Mouse (Mus musculus) forebrain, embryonic 14.5 days (tissue): ENCODE results near the gene Lingo1. TPM values are rescaled to one million over a fixed set of nuclear protein-coding genes. Genes with fewer than 3 reads are reported as not detected.
A peak's percentile ranks its signal among the peaks of the same experiment; 100 is the strongest.

Experiments
- ATAC-seq: fragments of 200-750 bp; cut with Nextera tagmentation; 2 replicates; pipeline ENCODE4 v1.8.0; 2017; ENCODE audit warnings: mild to moderate bottlenecking, moderate library complexity
- DNase-seq: peaks from one replicate; pipeline ENCODE4 v3.0.0-alpha.2; 2015; ENCODE audit warnings: low spot score
- H3K27ac ChIP-seq: fragments of 300-500 bp; sonication (generic); 2 replicates; pipeline ENCODE4 v1.5.1; 2014; ENCODE audit warnings: low read depth, mild to moderate bottlenecking, control low read depth, low read length, moderate library complexity
- H3K27me3 ChIP-seq: fragments of 300-500 bp; sonication (generic); replicated peaks from 2 replicates; pipeline ENCODE4 v1.6.1; 2014; ENCODE audit warnings: low read length, control low read depth, mixed read lengths; ENCODE audit not compliant: control insufficient read depth, insufficient read depth
- H3K36me3 ChIP-seq: fragments of 300-500 bp; sonication (generic); 2 replicates; pipeline ENCODE4 v1.6.1; 2014; ENCODE audit warnings: low read length, control low read depth; ENCODE audit not compliant: control insufficient read depth, insufficient read depth
- H3K4me1 ChIP-seq: fragments of 300-500 bp; sonication (generic); 2 replicates; pipeline ENCODE4 v1.6.1; 2014; ENCODE audit warnings: antibody characterized with exemption, low read length, control low read depth; ENCODE audit not compliant: control insufficient read depth, insufficient read depth
- H3K4me2 ChIP-seq: fragments of 300-500 bp; sonication (generic); 2 replicates; pipeline ENCODE4 v1.6.1; 2014; ENCODE audit warnings: mild to moderate bottlenecking, control low read depth, low read length
- H3K4me3 ChIP-seq: fragments of 300-500 bp; sonication (generic); 2 replicates; pipeline ENCODE4 v1.5.1; 2014; ENCODE audit warnings: low read depth, low read length, control low read depth
- H3K9ac ChIP-seq: fragments of 300-500 bp; sonication (generic); 2 replicates; pipeline ENCODE4 v1.6.1; 2014; ENCODE audit warnings: mild to moderate bottlenecking, low read length, control low read depth, moderate library complexity
- H3K9me3 ChIP-seq: fragments of 300-500 bp; sonication (generic); replicated peaks from 2 replicates; pipeline ENCODE4 v1.6.1; 2016; ENCODE audit warnings: low read length, control low read depth, mixed read lengths; ENCODE audit not compliant: control insufficient read depth
- WGBS: fragments of 180-500 bp; shearing (Covaris S2); extraction: QIAGEN DNeasy Blood & Tissue Kit; methylation state at CpG from one replicate; pipeline ENCODE4 v1.1.7; 2014; 5-methylcytosine and 5-hydroxymethylcytosine counted together
- polyA plus RNA-seq: library from polyadenylated mRNA; unstranded; fragments of >200 nt; fragmentation: Nextera tagmentation; extraction: Ambion mirVana; gene quantifications from 2 replicates; pipeline ENCODE4 v1.2.1, GENCODE M21; 2014

The Lingo1 gene
- polyA plus RNA-seq, 1 experiment from 2014 or later, result 19.0 TPM

- Histone ChIP-seq H3K9me3 (no peaks in the 10 kb centered on the region), H3K9ac (no peak overlapping the region), H3K27ac (no peak overlapping the region), H3K4me2 (no peak overlapping the region), H3K27me3 (no peaks in the 10 kb centered on the region), H3K4me3 (no peak overlapping the region), H3K4me1 (peaks cover 26% of the 10 kb centered on the region), H3K36me3 (no peaks in the 10 kb centered on the region)
- DNase-seq, result no peak
- 74% methylated on average over 16 of the region's 16 CpGs for WGBS
- ATAC-seq, result 0 out of 2 replicates have a peak, but pooled peaks have one; percentile 15
Observed at GRCm38 (mm10) chr9:56606082-56606740, 190.1 kb downstream of the Lingo1 start.

GRCm38 (mm10) chr9:56605443-56605806, 190.8 kb downstream of the Lingo1 start:
- no peaks in the 10 kb centered on the region for H3K9me3 ChIP-seq
- peak; percentile 67 for ATAC-seq

GRCm38 (mm10) chr9:56604797-56605442, 191.3 kb downstream of the Lingo1 start:
- Histone ChIP-seq H3K27me3 (no peaks in the 10 kb centered on the region), H3K27ac (no peak overlapping the region), H3K9me3 (no peaks in the 10 kb centered on the region), H3K36me3 (no peaks in the 10 kb centered on the region), H3K4me3 (no peak overlapping the region), H3K4me2 (no peak overlapping the region), H3K4me1 (peaks cover 30% of the 10 kb centered on the region), H3K9ac (no peak overlapping the region)
- peak; percentile 84 for ATAC-seq
- WGBS, result 23% methylated on average over 12 of the region's 12 CpGs
- peak; percentile 85 for DNase-seq

More at GRCm38 (mm10) chr9:56605443-56605806, 190.8 kb downstream of the Lingo1 start:
- peaks cover 29% of the 10 kb centered on the region for H3K4me1 ChIP-seq
- H3K27me3 ChIP-seq, result no peaks in the 10 kb centered on the region
- H3K36me3 ChIP-seq, result no peaks in the 10 kb centered on the region
- no peak for DNase-seq
- H3K4me3 ChIP-seq, result no peak overlapping the region
- no peak overlapping the region for H3K9ac ChIP-seq
- H3K27ac ChIP-seq, result 0 out of 2 replicates have a peak overlapping the region, but pooled peaks have one; percentile 21
- H3K4me2 ChIP-seq, result no peak overlapping the region

GRCm38 (mm10) chr9:56600655-56601054, 195.6 kb downstream of the Lingo1 start:
- WGBS, result 7% methylated on average over 11 of the region's 11 CpGs
- DNase-seq (peak; percentile 91), ATAC-seq (peak; percentile 79)
- H3K27me3 ChIP-seq, result no peaks in the 10 kb centered on the region
- H3K36me3 ChIP-seq, result no peaks in the 10 kb centered on the region
- no peaks in the 10 kb centered on the region for H3K9me3 ChIP-seq
- H3K4me3 ChIP-seq, result no peak overlapping the region
- H3K4me1 ChIP-seq, result peaks cover 22% of the 10 kb centered on the region
- H3K9ac ChIP-seq, result no peak overlapping the region
- no peak overlapping the region for H3K4me2 ChIP-seq
- 0 out of 2 replicates have a peak overlapping the region, but pooled peaks have one; percentile 23 for H3K27ac ChIP-seq

GRCm38 (mm10) chr9:56592639-56593038, 203.6 kb downstream of the Lingo1 start:
- Histone ChIP-seq H3K9me3 (no peaks in the 10 kb centered on the region), H3K36me3 (no peaks in the 10 kb centered on the region), H3K27me3 (no peaks in the 10 kb centered on the region), H3K4me3 (no peak overlapping the region), H3K4me2 (no peak overlapping the region), H3K9ac (no peak overlapping the region), H3K27ac (no peak overlapping the region), H3K4me1 (no peaks in the 10 kb centered on the region)
- WGBS, result 90% methylated on average over 7 of the region's 7 CpGs
- ATAC-seq (no peak), DNase-seq (no peak)

GRCm38 (mm10) chr9:56591248-56591888, 204.9 kb downstream of the Lingo1 start:
- Histone ChIP-seq H3K36me3 (no peaks in the 10 kb centered on the region), H3K9ac (no peak overlapping the region), H3K4me1 (no peaks in the 10 kb centered on the region), H3K27ac (no peak overlapping the region), H3K27me3 (no peaks in the 10 kb centered on the region), H3K4me3 (no peak overlapping the region), H3K4me2 (no peak overlapping the region), H3K9me3 (no peaks in the 10 kb centered on the region)
- ATAC-seq (no peak), DNase-seq (no peak)
- 85% methylated on average over 8 of the region's 8 CpGs for WGBS

- H3K36me3 ChIP-seq, result no peaks in the 10 kb centered on the region
- no peaks in the 10 kb centered on the region for H3K9me3 ChIP-seq
- H3K4me1 ChIP-seq, result no peaks in the 10 kb centered on the region
- H3K4me3 ChIP-seq, result no peak overlapping the region
- no peak overlapping the region for H3K27ac ChIP-seq
- H3K9ac ChIP-seq, result no peak overlapping the region
- H3K4me2 ChIP-seq, result no peak overlapping the region
- no peak for ATAC-seq
- DNase-seq, result no peak
- WGBS, result 53% methylated on average over 5 of the region's 5 CpGs
- H3K27me3 ChIP-seq, result no peaks in the 10 kb centered on the region
Observed at GRCm38 (mm10) chr9:56589762-56590161, 206.5 kb downstream of the Lingo1 start.

GRCm38 (mm10) chr9:56584043-56584424, 212.2 kb downstream of the Lingo1 start:
- Histone ChIP-seq H3K4me3 (no peak overlapping the region), H3K27me3 (no peaks in the 10 kb centered on the region), H3K27ac (no peak overlapping the region), H3K4me1 (peaks cover 8% of the 10 kb centered on the region), H3K9ac (no peak overlapping the region), H3K4me2 (no peak overlapping the region), H3K36me3 (no peaks in the 10 kb centered on the region), H3K9me3 (no peaks in the 10 kb centered on the region)
- WGBS, result 38% methylated on average over 7 of the region's 7 CpGs
- DNase-seq, result no peak
- no peak for ATAC-seq
